Mouse (Mus musculus) bone marrow macrophage, adult 2 months (primary cell): ENCODE results near the gene 4931422A03Rik. TPM values are rescaled to one million over a fixed set of nuclear protein-coding genes. Genes with fewer than 3 reads are reported as not detected.

ENCODE experiments used
- H3K27ac ChIP-seq: 2 replicates; pipeline ENCODE4 v1.5.1; 2012; ENCODE audit warnings: low read depth, low read length; ENCODE audit not compliant: insufficient read depth
- H3K4me1 ChIP-seq: 2 replicates; pipeline ENCODE4 v1.6.1; 2012; ENCODE audit warnings: low read length; ENCODE audit not compliant: control insufficient read depth, insufficient read depth
- H3K4me3 ChIP-seq: 2 replicates; pipeline ENCODE4 v1.5.1; 2012; ENCODE audit warnings: mild to moderate bottlenecking, low read length, moderate library complexity; ENCODE audit not compliant: insufficient read depth
- CTCF ChIP-seq: IDR thresholded peaks from 2 replicates; pipeline ENCODE4 v1.5.1; 2012; ENCODE audit warnings: low read depth, mild to moderate bottlenecking, low read length, moderate library complexity
- POLR2A ChIP-seq: IDR thresholded peaks from 2 replicates; pipeline ENCODE4 v1.6.1; 2012; ENCODE audit warnings: mild to moderate bottlenecking, low read depth, low read length, borderline replicate concordance
- polyA plus RNA-seq: library from polyadenylated mRNA; stranded (reverse); fragments of >200 nt; gene quantifications from 2 replicates; pipeline ENCODE4 v1.2.4, GENCODE M21; 2012; ENCODE audit not compliant: missing spikeins, insufficient read depth, insufficient read length

The 4931422A03Rik gene
- polyA plus RNA-seq, 1 experiment, result not detected

DNA sequence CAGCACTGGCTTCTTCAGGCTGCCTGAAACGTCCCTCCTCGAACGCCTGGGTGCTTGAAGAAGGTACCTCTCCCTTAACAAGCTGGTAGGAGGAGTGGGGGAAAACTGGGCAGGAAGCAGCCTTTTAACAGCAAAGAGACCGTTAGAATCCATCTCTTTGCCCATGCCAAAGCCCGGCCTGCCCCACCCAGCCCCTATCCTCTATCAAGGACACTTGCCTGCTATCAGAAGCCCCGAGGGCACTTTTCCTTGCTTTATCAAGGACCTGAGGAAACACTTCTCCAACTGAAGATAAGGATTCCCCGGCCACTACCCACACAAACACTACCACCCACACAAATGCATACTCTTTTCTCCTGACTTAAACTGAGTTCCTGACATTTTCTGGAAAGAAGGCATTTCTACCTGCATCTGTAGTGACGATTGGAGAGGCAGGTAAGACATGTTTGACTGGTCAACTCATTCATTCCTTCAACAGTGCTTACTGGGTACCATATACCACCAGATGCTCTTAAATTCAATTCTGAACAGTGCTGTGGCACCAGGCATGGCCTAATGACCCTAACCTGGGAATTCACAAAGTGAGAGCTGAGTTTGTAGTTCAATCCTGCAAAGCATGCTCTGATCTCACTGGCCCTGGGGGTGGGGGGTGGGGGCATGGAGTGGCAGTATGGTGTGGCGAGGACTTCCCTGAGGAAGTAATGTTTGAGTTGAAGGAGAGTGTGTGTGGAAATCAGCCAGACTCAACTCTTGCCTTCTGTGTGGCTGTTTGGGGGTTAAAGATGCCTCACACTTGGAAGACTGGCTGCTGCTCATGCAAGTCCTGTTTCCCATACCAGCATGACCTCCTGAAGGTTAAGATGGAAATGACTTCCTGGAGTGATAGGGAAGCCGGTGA, 70.3 kb downstream of the 4931422A03Rik start, which contains the start of gene Lmo2:
TSS of gene Lmo2 (plus strand) at position 338 of the 898 bp plus-strand sequence.
- Histone ChIP-seq H3K4me3 (no peak within 1 kb of the TSS), H3K27ac (no peak within 1 kb of the TSS), H3K4me1 (peaks cover 52% of the 10 kb centered on the region)
- TF ChIP-seq CTCF, result no peak
- TF ChIP-seq POLR2A, result no peak

DNA sequence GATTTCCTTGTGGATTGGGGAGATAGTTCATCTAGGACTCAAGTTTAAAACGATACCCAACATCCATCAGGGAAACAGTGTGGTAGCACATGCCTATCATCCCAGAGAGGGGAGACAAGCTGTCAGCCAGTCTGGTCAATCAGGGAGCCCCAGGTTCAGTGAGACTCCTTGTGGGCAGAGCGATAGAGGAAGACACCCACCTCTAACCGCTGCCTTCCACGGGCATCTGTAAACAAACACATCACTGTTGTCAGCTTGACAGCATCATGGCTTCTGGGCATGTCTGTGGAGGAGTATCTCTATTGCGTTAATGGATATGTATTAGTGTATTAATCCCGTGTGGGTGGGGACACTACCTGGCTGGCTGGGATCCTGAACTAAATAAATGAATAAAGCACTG, 71.3 kb downstream of the 4931422A03Rik start:
- Histone ChIP-seq H3K4me3 (no peak overlapping the region), H3K4me1 (peaks cover 46% of the 10 kb centered on the region), H3K27ac (no peak overlapping the region)
- TF ChIP-seq CTCF (no peak), POLR2A (no peak)

DNA sequence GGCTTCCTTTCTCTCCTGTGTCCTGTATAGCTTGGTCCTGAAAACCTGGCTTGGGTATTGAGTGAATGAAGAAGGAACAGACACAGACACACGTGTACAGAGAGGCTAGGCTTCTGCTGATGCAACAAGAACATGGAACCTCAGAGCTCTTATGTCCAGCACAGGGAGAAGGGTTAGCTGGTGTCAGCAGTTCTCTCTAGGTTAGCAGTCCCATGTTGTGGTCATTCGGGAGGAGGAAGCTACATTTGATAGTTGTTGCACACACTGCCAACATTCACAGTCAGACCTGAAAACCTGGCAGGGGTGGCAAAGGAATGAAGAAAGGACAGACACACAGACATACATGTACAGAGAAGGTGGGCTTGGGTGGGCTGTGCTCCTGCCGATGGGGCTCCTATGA, 72.4 kb downstream of the 4931422A03Rik start:
- peak overlapping the region; percentile 53 for H3K27ac ChIP-seq

DNA sequence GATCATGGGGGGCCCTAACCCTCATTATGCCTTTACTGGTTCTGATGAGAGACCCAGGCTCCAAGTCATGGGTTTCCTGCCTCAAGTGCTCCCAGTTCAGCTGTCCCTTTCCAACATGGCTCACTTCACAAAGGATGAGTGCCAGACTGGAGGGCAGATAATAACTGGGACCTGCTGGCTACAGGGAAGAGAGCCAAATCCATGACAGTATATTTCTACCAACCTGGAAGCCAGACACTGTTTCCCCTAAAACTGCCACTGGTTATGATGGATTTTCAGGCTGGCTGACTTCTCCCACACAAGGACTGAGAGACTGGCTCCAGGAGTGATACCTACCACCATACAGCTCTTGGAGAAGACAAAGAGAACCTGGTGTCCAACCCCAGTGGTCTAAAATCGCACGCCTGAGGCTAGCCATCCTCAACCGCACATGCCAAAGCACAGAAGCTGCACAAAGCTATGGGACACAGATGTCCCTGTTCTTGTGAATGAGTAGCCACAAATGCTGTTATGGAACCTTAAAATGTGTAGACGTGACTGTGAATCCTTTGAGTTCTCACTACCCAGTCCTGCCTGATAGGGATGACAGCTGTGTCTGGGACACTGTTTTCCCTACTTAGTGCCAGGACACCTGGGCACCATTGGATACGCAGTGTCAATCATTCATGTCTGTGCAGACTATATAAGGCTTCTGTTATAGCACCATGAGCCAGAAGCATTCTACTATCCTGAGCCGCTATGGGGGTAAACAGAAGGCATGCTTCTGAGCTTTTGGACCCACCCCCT, 74.9 kb downstream of the 4931422A03Rik start:
- H3K4me3 ChIP-seq, result no peak overlapping the region
- H3K4me1 ChIP-seq, result peaks cover 36% of the 10 kb centered on the region
- TF ChIP-seq POLR2A (no peak), CTCF (no peak)
- H3K27ac ChIP-seq, result no peak overlapping the region

More for the DNA sequence above, 72.4 kb downstream of the 4931422A03Rik start:
- Histone ChIP-seq H3K4me3 (no peak overlapping the region), H3K4me1 (peaks cover 36% of the 10 kb centered on the region)
- TF ChIP-seq CTCF (no peak), POLR2A (no peak)

DNA sequence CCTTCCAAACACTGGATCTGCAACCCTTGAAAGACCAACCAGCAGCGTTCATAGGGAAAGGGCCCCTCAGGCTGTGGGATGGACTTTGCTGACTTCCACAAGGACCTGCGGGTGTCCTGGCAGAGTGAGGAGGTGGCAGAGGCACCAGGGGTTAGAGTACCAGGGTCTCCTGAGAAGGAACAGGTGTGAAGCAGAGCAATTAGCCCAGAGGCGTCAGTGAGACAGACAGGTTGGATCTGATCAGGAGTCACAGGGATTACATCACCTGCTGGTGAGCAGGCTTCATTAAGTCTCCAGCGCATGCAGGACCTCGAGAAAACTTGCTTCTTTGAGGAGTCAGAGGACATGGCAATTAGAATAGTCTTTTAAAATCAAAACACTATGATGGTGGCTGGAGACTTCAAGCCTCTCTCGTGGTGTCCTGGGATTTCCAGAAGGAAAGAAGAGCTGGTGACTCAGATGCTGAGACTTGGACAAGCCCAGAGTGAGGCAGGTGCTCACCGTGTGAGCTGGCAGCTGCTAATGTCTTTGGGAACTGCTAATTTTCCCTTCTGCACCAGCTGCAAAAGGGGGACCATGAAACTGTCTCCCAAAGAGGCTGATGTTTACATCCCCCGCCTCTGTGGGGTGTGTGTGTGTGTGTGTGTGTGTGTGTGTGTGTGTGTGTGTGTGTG, 80.0 kb downstream of the 4931422A03Rik start:
- TF ChIP-seq CTCF (no peak), POLR2A (no peak)
- peaks cover 53% of the 10 kb centered on the region for H3K4me1 ChIP-seq
- H3K4me3 ChIP-seq, result no peak overlapping the region
- no peak overlapping the region for H3K27ac ChIP-seq

DNA sequence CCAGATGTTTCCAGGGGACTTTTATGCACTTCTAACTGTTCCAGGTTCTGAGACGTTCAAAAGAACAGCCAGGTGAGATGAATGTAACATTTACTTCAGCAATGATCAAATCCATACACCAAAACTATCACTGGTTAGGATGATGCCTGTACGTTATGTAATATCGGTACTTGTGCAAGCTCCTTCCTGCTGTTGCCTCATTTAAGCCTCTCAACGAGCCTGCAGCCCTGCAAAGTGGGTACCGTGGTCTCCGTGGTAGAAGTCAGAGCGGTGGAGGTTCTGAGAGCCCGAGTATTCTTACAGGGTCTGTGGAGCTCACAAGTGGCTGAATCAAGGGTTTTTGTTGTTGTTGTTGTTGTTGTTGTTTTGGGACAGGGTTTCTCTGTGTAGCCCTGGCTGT, 81.3 kb downstream of the 4931422A03Rik start:
- Histone ChIP-seq H3K4me3 (no peak overlapping the region), H3K27ac (no peak overlapping the region)
- TF ChIP-seq POLR2A, result no peak
- TF ChIP-seq CTCF, result no peak

DNA sequence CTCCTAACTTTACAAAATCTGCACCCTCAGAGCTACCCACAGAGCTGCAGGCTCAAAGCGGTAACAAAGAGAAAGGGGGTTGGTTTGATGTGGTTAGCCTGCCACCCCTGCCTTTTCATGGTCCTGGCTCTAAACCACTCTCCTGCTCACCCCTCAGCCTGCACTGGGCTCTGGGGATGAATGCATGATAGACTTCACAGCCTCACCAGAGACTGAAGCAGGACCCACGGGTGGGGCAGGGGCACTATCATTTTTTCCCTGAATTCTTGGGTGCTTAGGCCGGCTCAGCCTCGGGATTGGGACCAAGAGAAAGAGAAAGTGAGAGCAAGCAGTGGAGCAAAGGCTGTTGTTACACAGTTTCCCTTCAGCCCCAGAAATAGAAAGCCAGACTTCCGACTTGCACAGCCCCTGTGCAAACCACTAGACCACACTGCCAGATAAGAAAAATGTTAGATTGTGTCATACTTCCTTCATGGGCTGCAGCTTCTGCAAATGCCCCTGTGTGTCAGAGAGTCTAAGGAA, 82.5 kb downstream of the 4931422A03Rik start:
- H3K4me3 ChIP-seq, result peak overlapping the region; percentile 42
- TF ChIP-seq POLR2A (no peak), CTCF (no peak)
- H3K27ac ChIP-seq, result peak overlapping the region; percentile 85
- peaks cover 50% of the 10 kb centered on the region for H3K4me1 ChIP-seq

More for the DNA sequence above, 81.3 kb downstream of the 4931422A03Rik start:
- H3K4me1 ChIP-seq, result peaks cover 50% of the 10 kb centered on the region

DNA sequence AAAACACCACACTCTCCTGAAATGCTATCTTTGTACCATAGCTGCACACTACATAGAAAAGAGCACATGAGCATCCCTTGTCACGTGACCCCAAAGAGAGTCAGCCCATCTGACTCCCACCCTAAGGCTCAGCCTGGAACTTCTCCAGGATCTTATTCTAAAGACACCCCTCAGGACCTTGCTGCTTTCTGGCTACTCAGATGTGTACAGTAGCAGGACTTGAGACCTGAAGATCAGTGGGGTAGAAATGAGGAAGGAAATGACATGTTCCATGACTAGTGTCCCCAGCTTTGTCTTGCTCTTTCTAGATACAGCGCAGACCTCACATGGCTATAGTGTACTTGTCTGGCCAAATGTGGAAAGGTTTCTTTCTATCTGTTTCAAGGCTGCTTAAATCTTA, 83.3 kb downstream of the 4931422A03Rik start:
- H3K4me3 ChIP-seq, result 0 out of 2 replicates have a peak overlapping the region, but pooled peaks have one; percentile 8
- peak overlapping the region; percentile 85 for H3K27ac ChIP-seq
- peaks cover 50% of the 10 kb centered on the region for H3K4me1 ChIP-seq
- TF ChIP-seq POLR2A, result no peak
- TF ChIP-seq CTCF, result no peak

DNA sequence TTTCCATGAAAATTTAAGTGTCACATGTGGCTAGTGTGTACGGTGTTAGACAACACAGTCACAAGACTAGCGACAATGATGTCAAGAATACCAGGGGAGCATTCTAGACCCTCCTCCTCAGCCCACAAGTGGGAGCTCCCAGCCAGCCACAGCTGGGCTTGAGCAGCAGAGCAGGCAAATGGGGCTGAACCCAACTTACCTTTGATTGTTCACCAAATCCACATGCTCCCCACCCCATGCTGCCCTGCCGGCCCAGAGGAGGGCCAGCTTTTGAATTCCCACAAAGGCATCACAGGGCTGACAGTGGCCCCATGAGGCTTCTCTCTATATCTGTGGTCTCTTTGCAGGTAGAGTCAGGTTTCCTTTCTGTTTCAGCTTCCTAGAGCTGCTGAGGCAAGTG, 87.1 kb downstream of the 4931422A03Rik start:
- H3K4me3 ChIP-seq, result no peak overlapping the region
- TF ChIP-seq CTCF (no peak), POLR2A (no peak)
- peaks cover 17% of the 10 kb centered on the region for H3K4me1 ChIP-seq
- no peak overlapping the region for H3K27ac ChIP-seq
